In genomic region chr2:119583439-119583838, GRCm38 (mm10) we compare ENCODE assay signal across 23 mouse cellular contexts. TPM values are rescaled to one million over a fixed set of nuclear protein-coding genes. Genes with fewer than 3 reads are reported as not detected.
DNase-seq lines count a peak whose midpoint lies in the region; ATAC-seq and TF ChIP-seq lines count a peak whose summit lies in the region.
"Had no signal": no experiment of that assay in that cellular context is flagged by ENCODE, and none has a peak within 500 bp of the region (broad histone marks: within the 10 kb centered on the region; RNA-seq: fewer than 3 reads in every experiment).

No protein-coding gene starts in this region.

- no peak for DNase-seq in heart, adult 8-10 months (ENCODE audit: low spot score)
- peak; percentile 64 for DNase-seq in MEL (ENCODE audit: low read depth, low spot score)
- no peak for DNase-seq in kidney, postnatal 4 days
- DNase-seq in cerebellum, postnatal 14 days, result no peak
- DNase-seq: adrenal gland, adult 2 months; adrenal gland, postnatal 14 days; B cell, adult 2 months; cerebellum, adult 11-12 months; cerebellum, adult 8-10 months; cerebellum, postnatal 10 days; gastrocnemius, postnatal 10 days; gastrocnemius, postnatal 36 days had no signal

- no peak overlapping the region for H3K27ac ChIP-seq in heart, embryonic 13.5 days (replicated peaks)
- H3K27ac ChIP-seq in MEL (ENCODE audit: control insufficient read depth, low read depth, low read length), result peak overlapping the region; percentile 78
- H3K27ac ChIP-seq: forebrain, embryonic 10.5 days; forebrain, embryonic 13.5 days; heart, embryonic 10.5 days; hindbrain, embryonic 12.5 days; hindbrain, embryonic 15.5 days had no signal

- no peaks in the 10 kb centered on the region for H3K27me3 ChIP-seq in heart, embryonic 13.5 days (replicated peaks)
- no peaks in the 10 kb centered on the region for H3K27me3 ChIP-seq in MEL (ENCODE audit: control insufficient read depth in 1 of 2, insufficient read depth in 2 of 2, low read length in 2 of 2)
- H3K27me3 ChIP-seq: CH12.LX; forebrain, embryonic 13.5 days; hindbrain, embryonic 12.5 days; hindbrain, embryonic 15.5 days had no signal

- peaks cover 26% of the 10 kb centered on the region for H3K36me3 ChIP-seq in heart, embryonic 13.5 days
- H3K36me3 ChIP-seq in MEL (ENCODE audit: control insufficient read depth in 1 of 2, insufficient read depth in 2 of 2, low read length in 2 of 2), result peaks cover 1 to 16% of the 10 kb centered on the region in 2 experiments; a peak in 3 of 4 replicates

- no peak overlapping the region for H3K4me2 ChIP-seq in heart, embryonic 13.5 days
- H3K4me2 ChIP-seq: forebrain, embryonic 13.5 days; hindbrain, embryonic 12.5 days; hindbrain, embryonic 15.5 days had no signal

- WGBS in heart, embryonic 13.5 days, result 33% methylated on average over 2 of the region's 2 CpGs

- H3K4me1 ChIP-seq in heart, embryonic 13.5 days, result peaks cover 11% of the 10 kb centered on the region; the same call in 1 of the 2 replicates
- peaks cover 16% of the 10 kb centered on the region in 2 experiments for H3K4me1 ChIP-seq in MEL (ENCODE audit: control insufficient read depth in 1 of 2, insufficient read depth in 2 of 2, low read length in 2 of 2)
- H3K4me1 ChIP-seq: forebrain, embryonic 10.5 days; forebrain, embryonic 13.5 days; hindbrain, embryonic 12.5 days; hindbrain, embryonic 15.5 days had no signal

- no peak for TF ChIP-seq POLR2A in MEL (IDR thresholded peaks at IDR 0.05; ENCODE audit: control insufficient read depth in 1 of 2, insufficient read depth in 1 of 2, low read depth in 1 of 2, low read length in 2 of 2, poor library complexity in 1 of 2)

- H3K9ac ChIP-seq in heart, embryonic 13.5 days, result 0 out of 2 replicates have a peak overlapping the region, but pooled peaks have one; percentile 26
- peak overlapping the region; percentile 27; the same call in 1 of the 2 replicates for H3K9ac ChIP-seq in MEL (ENCODE audit: control insufficient read depth, low read depth, low read length, poor library complexity, severe bottlenecking)
- H3K9ac ChIP-seq: forebrain, embryonic 13.5 days; hindbrain, embryonic 12.5 days; hindbrain, embryonic 15.5 days had no signal

- no peak for TF ChIP-seq CTCF in MEL (IDR thresholded peaks at IDR 0.05 in 2 of 3, conservative IDR thresholded peaks at IDR 0.05 in 1 of 3; ENCODE audit: control insufficient read depth in 1 of 3, insufficient read depth in 1 of 3, low read depth in 2 of 3, low read length in 3 of 3, poor library complexity in 1 of 3, severe bottlenecking in 1 of 3)

- ATAC-seq in heart, embryonic 13.5 days (ENCODE audit: extremely low read depth, insufficient number of reproducible peaks, low FRiP score, low TSS enrichment), result no peak
- ATAC-seq in megakaryocyte progenitor cell, adult 5-6 weeks (replicated peaks; ENCODE audit: poor library complexity), result peak; percentile 52; the same call in 1 of the 2 replicates
- ATAC-seq: forebrain, embryonic 13.5 days; forebrain, embryonic 16.5 days had no signal

- TF ChIP-seq EP300 in MEL (IDR thresholded peaks at IDR 0.05; ENCODE audit: low read depth in 1 of 2, low read length in 2 of 2), result peak in 1 of 2 experiments; percentile 50; a peak in 1 of 4 replicates

- no peak for TF ChIP-seq RAD21 in MEL (IDR thresholded peaks at IDR 0.05; ENCODE audit: low read depth, low read length)

- H3K9me3 ChIP-seq in heart, embryonic 13.5 days, result no peaks in the 10 kb centered on the region
- no peaks in the 10 kb centered on the region for H3K9me3 ChIP-seq in MEL (replicated peaks; ENCODE audit: insufficient read depth, low read length)
- H3K9me3 ChIP-seq: forebrain, embryonic 10.5 days; forebrain, embryonic 13.5 days; heart, embryonic 10.5 days; hindbrain, embryonic 12.5 days; hindbrain, embryonic 15.5 days had no signal

- no peak overlapping the region for H3K4me3 ChIP-seq in heart, embryonic 13.5 days
- H3K4me3 ChIP-seq in MEL (ENCODE audit: control insufficient read depth in 1 of 2, insufficient read depth in 1 of 2, low read depth in 2 of 2, low read length in 2 of 2), result no peak overlapping the region
- H3K4me3 ChIP-seq: forebrain, embryonic 10.5 days; forebrain, embryonic 13.5 days; heart, embryonic 10.5 days; hindbrain, embryonic 12.5 days; hindbrain, embryonic 15.5 days had no signal

- H3K79me2 ChIP-seq in MEL (ENCODE audit: control insufficient read depth, insufficient read depth, low read length, poor library complexity), result no peaks in the 10 kb centered on the region

TF ChIP-seq in MEL, 35 proteins besides CTCF, POLR2A, EP300 and RAD21:
- peak; percentile 34; the same call in 1 of the 2 replicates for TF ChIP-seq TCF12 (IDR thresholded peaks at IDR 0.05; ENCODE audit: low read depth, low read length)
- no peak for TF ChIP-seq SIN3A (IDR thresholded peaks at IDR 0.05; ENCODE audit: low read length)
- peak; percentile 61 for TF ChIP-seq GATA1 (IDR thresholded peaks at IDR 0.05; ENCODE audit: low read depth, low read length)
- peak; percentile 92 for TF ChIP-seq ZNF384 (IDR thresholded peaks at IDR 0.05; ENCODE audit: low read depth, low read length)
- 0 out of 2 replicates have a peak, but pooled peaks have one; percentile 20 for TF ChIP-seq MAZ (IDR thresholded peaks at IDR 0.05; ENCODE audit: low read depth, low read length)
TF ChIP-seq in MEL: peak in this region for 4.

RNA-seq across cellular contexts. Expression of gene Nusap1, which starts 34.7 kb away (rescaled TPM):
- polyA plus RNA-seq in heart, embryonic 13.5 days (2015; fragmentation: Nextera tagmentation; extraction: Ambion mirVana), result 43.6 and 46.0 TPM in 2 replicates
- 1 to 10 TPM in 1 of 4 experiments, under 1 TPM in 3; 0.28 to 1.7 (median 0.37) TPM for total RNA-seq in heart, adult 8-10 months (2022)
- 17.0 and 25.0 TPM in 2 replicates for total RNA-seq in MEL (2012; rRNA removed)
- polyA plus RNA-seq in MEL (2012; ENCODE audit: insufficient read depth in 1 of 2, insufficient read length in 2 of 2, low read depth in 1 of 2, low replicate concordance in 2 of 2, missing spikeins in 1 of 2), result 10 to 100 TPM in 1 of 2 experiments, not detected in 1; 28.2 TPM
- total RNA-seq in megakaryocyte progenitor cell, adult 5-6 weeks (2015), result 85.9 and 103 TPM in 2 replicates
- total RNA-seq in megakaryocyte progenitor cell, adult 5-6 weeks (2017), result 96.0 and 104 TPM in 2 replicates

RNA-seq across cellular contexts. Expression of gene Oip5, which starts 34.8 kb away (rescaled TPM):
- 20.4 and 22.8 TPM in 2 replicates for polyA plus RNA-seq in heart, embryonic 13.5 days (2015; fragmentation: Nextera tagmentation; extraction: Ambion mirVana)
- 1 to 10 TPM in 1 of 4 experiments, under 1 TPM in 3; 0.34 to 1.2 (median 0.58) TPM for total RNA-seq in heart, adult 8-10 months (2022)
- total RNA-seq in MEL (2012; rRNA removed), result 18.1 and 26.4 TPM in 2 replicates
- polyA plus RNA-seq in MEL (2012; ENCODE audit: insufficient read depth in 1 of 2, insufficient read length in 2 of 2, low read depth in 1 of 2, low replicate concordance in 2 of 2, missing spikeins in 1 of 2), result 10 to 100 TPM in 1 of 2 experiments, not detected in 1; 29.6 TPM
- total RNA-seq in megakaryocyte progenitor cell, adult 5-6 weeks (2015), result 19.5 and 21.9 TPM in 2 replicates
- total RNA-seq in megakaryocyte progenitor cell, adult 5-6 weeks (2017), result 26.9 and 29.6 TPM in 2 replicates
- total RNA-seq: gastrocnemius, adult 18-20 months had no signal

RNA-seq across cellular contexts. Expression of gene Chp1, which starts 35.9 kb away (rescaled TPM):
- 40.6 and 46.4 TPM in 2 replicates for polyA plus RNA-seq in heart, embryonic 13.5 days (2015; fragmentation: Nextera tagmentation; extraction: Ambion mirVana)
- total RNA-seq in heart, adult 8-10 months (2022), result 10 to 100 TPM; 84.3 to 96.9 (median 85.1) TPM
- total RNA-seq in MEL (2012; rRNA removed), result 32.5 and 35.4 TPM in 2 replicates
- 10 to 100 TPM in 1 of 2 experiments, not detected in 1; 74.8 TPM for polyA plus RNA-seq in MEL (2012; ENCODE audit: insufficient read depth in 1 of 2, insufficient read length in 2 of 2, low read depth in 1 of 2, low replicate concordance in 2 of 2, missing spikeins in 1 of 2)
- total RNA-seq in megakaryocyte progenitor cell, adult 5-6 weeks (2015), result 47.9 and 51.9 TPM in 2 replicates
- 49.1 and 57.9 TPM in 2 replicates for total RNA-seq in megakaryocyte progenitor cell, adult 5-6 weeks (2017)

RNA-seq across cellular contexts. Expression of gene Exd1, which starts 36.0 kb away (rescaled TPM):
- polyA plus RNA-seq in heart, embryonic 13.5 days (2015; fragmentation: Nextera tagmentation; extraction: Ambion mirVana), result 0.13 and 0.20 TPM in 2 replicates
- 1 to 10 TPM in 1 of 4 experiments, under 1 TPM in 3; 0.13 to 1.4 (median 0.55) TPM for total RNA-seq in heart, adult 8-10 months (2022)
- 0.27 and 0.29 TPM in 2 replicates for total RNA-seq in MEL (2012; rRNA removed)
- under 1 TPM in 1 of 2 experiments, not detected in 1; 0.88 TPM for polyA plus RNA-seq in MEL (2012; ENCODE audit: insufficient read depth in 1 of 2, insufficient read length in 2 of 2, low read depth in 1 of 2, low replicate concordance in 2 of 2, missing spikeins in 1 of 2)
- total RNA-seq in megakaryocyte progenitor cell, adult 5-6 weeks (2015), result not detected in 2 replicates
- 0.98 and 2.0 TPM in 2 replicates for total RNA-seq in megakaryocyte progenitor cell, adult 5-6 weeks (2017)
- total RNA-seq: hematopoietic stem cell, adult 5-6 weeks had no signal
